Comparison of ENCODE assay signal across 8 mouse cellular contexts in genomic region chr2:25376589-25376988, GRCm38 (mm10). TPM values are rescaled to one million over a fixed set of nuclear protein-coding genes. Genes with fewer than 3 reads are reported as not detected.
DNase-seq lines count a peak whose midpoint lies in the region; ATAC-seq lines count a peak whose summit lies in the region.

No protein-coding gene starts in this region.

- no peak overlapping the region for H3K4me2 ChIP-seq in forebrain, embryonic 14.5 days (ENCODE audit: low read length)
- H3K4me2 ChIP-seq in midbrain, embryonic 14.5 days (ENCODE audit: low read length) = no peak overlapping the region

- no peak overlapping the region for H3K27ac ChIP-seq in forebrain, embryonic 14.5 days (ENCODE audit: low read depth, low read length)
- H3K27ac ChIP-seq in forebrain, embryonic 10.5 days = no peak overlapping the region
- H3K27ac ChIP-seq in midbrain, embryonic 14.5 days (replicated peaks; ENCODE audit: low read depth, low read length) = no peak overlapping the region
- H3K27ac ChIP-seq in midbrain, embryonic 10.5 days (replicated peaks) = no peak overlapping the region

- no peak overlapping the region for H3K9ac ChIP-seq in forebrain, embryonic 14.5 days (ENCODE audit: low read length)
- 0 out of 2 replicates have a peak overlapping the region, but pooled peaks have one; percentile 10 for H3K9ac ChIP-seq in midbrain, embryonic 14.5 days (replicated peaks; ENCODE audit: low read length)

- H3K4me3 ChIP-seq in forebrain, embryonic 14.5 days (ENCODE audit: low read depth, low read length) = no peak overlapping the region
- H3K4me3 ChIP-seq in forebrain, embryonic 10.5 days = no peak overlapping the region
- no peak overlapping the region for H3K4me3 ChIP-seq in midbrain, embryonic 14.5 days (replicated peaks; ENCODE audit: low read depth, low read length)
- no peak overlapping the region for H3K4me3 ChIP-seq in midbrain, embryonic 10.5 days

- H3K9me3 ChIP-seq in forebrain, embryonic 14.5 days (replicated peaks; ENCODE audit: control insufficient read depth, low read length) = no peaks in the 10 kb centered on the region
- no peaks in the 10 kb centered on the region for H3K9me3 ChIP-seq in forebrain, embryonic 10.5 days
- no peaks in the 10 kb centered on the region for H3K9me3 ChIP-seq in midbrain, embryonic 14.5 days (ENCODE audit: control insufficient read depth, low read length)
- no peaks in the 10 kb centered on the region for H3K9me3 ChIP-seq in midbrain, embryonic 10.5 days (replicated peaks)

- ATAC-seq in forebrain, embryonic 14.5 days = no peak
- ATAC-seq in midbrain, embryonic 14.5 days (ENCODE audit: low FRiP score, low TSS enrichment) = no peak

- no peaks in the 10 kb centered on the region for H3K27me3 ChIP-seq in forebrain, embryonic 14.5 days (replicated peaks; ENCODE audit: control insufficient read depth, insufficient read depth, low read length)
- no peaks in the 10 kb centered on the region for H3K27me3 ChIP-seq in forebrain, embryonic 10.5 days (ENCODE audit: poor library complexity, severe bottlenecking)
- H3K27me3 ChIP-seq in midbrain, embryonic 14.5 days (ENCODE audit: control insufficient read depth, insufficient read depth, low read length) = no peaks in the 10 kb centered on the region
- 0 out of 2 replicates have a peak, but pooled peaks cover 5% of the 10 kb centered on the region for H3K27me3 ChIP-seq in midbrain, embryonic 10.5 days (ENCODE audit: low read depth, poor library complexity, severe bottlenecking)

- WGBS in forebrain, embryonic 14.5 days = 67% methylated on average over 4 of the region's 4 CpGs
- WGBS in forebrain, embryonic 10.5 days = 60% methylated on average over 4 of the region's 4 CpGs
- 70% methylated on average over 4 of the region's 4 CpGs for WGBS in midbrain, embryonic 14.5 days
- WGBS in midbrain, embryonic 10.5 days = 64% methylated on average over 4 of the region's 4 CpGs

- H3K36me3 ChIP-seq in forebrain, embryonic 14.5 days (ENCODE audit: control insufficient read depth, insufficient read depth, low read length) = peaks cover 32% of the 10 kb centered on the region
- peaks cover 50% of the 10 kb centered on the region for H3K36me3 ChIP-seq in forebrain, embryonic 10.5 days (replicated peaks)
- no peaks in the 10 kb centered on the region for H3K36me3 ChIP-seq in midbrain, embryonic 14.5 days (ENCODE audit: control insufficient read depth, insufficient read depth, low read length)
- peaks cover 49% of the 10 kb centered on the region for H3K36me3 ChIP-seq in midbrain, embryonic 10.5 days

- intact Hi-C loops in heart, postnatal 10 days (cut with DNase I) = loop anchor here (2.0 to 5.0 kb wide), 3 partner anchors 24 to 50 kb away; no protein-coding TSS in a partner anchor

- peaks cover 10% of the 10 kb centered on the region for H3K4me1 ChIP-seq in forebrain, embryonic 14.5 days (ENCODE audit: control insufficient read depth, insufficient read depth, low read length)
- peaks cover 34% of the 10 kb centered on the region for H3K4me1 ChIP-seq in forebrain, embryonic 10.5 days
- peaks cover 16% of the 10 kb centered on the region; the same call in 1 of the 2 replicates for H3K4me1 ChIP-seq in midbrain, embryonic 14.5 days (ENCODE audit: control insufficient read depth, insufficient read depth, low read length)
- H3K4me1 ChIP-seq in midbrain, embryonic 10.5 days = peaks cover 30% of the 10 kb centered on the region

- DNase-seq in forebrain, embryonic 14.5 days (ENCODE audit: low spot score) = peak; percentile 71
- DNase-seq in forebrain, embryonic 10.5 days (ENCODE audit: extremely low spot score, low spot score) = no peak
- DNase-seq in midbrain, embryonic 14.5 days = peak; percentile 81
- DNase-seq in midbrain, embryonic 10.5 days (ENCODE audit: low spot score) = no peak
- peak; percentile 59 for DNase-seq in adrenal gland, postnatal 14 days
- peak; percentile 62 to 77 for DNase-seq in heart, postnatal 10 days
- peak; percentile 69 for DNase-seq in lung, postnatal 10 days
- no peak for DNase-seq in yolk sac, embryonic 10.5 days (ENCODE audit: low spot score)

RNA-seq across cellular contexts. Expression of gene Sapcd2, which starts 4.5 kb away (rescaled TPM):
- polyA plus RNA-seq in forebrain, embryonic 14.5 days (2014; fragmentation: Nextera tagmentation; extraction: Ambion mirVana) = 27.8 and 28.9 TPM in 2 replicates
- polyA plus RNA-seq in forebrain, embryonic 10.5 days (2016; fragmentation: Nextera tagmentation; extraction: Ambion mirVana) = 93.7 and 96.1 TPM in 2 replicates
- polyA plus RNA-seq in midbrain, embryonic 14.5 days (2014; fragmentation: Nextera tagmentation; extraction: Ambion mirVana) = 13.0 and 15.4 TPM in 2 replicates
- 73.4 and 86.4 TPM in 2 replicates for polyA plus RNA-seq in midbrain, embryonic 10.5 days (2016; fragmentation: Nextera tagmentation; extraction: Ambion mirVana)
- 3.4 and 3.5 TPM in 2 replicates for total RNA-seq in adrenal gland, postnatal 14 days (2021)
- 1 to 10 TPM; 2.8 to 4.7 TPM for total RNA-seq in heart, postnatal 10 days (2021)

RNA-seq across cellular contexts. Expression of gene Uap1l1, which starts 11.1 kb away (rescaled TPM):
- polyA plus RNA-seq in forebrain, embryonic 14.5 days (2014; fragmentation: Nextera tagmentation; extraction: Ambion mirVana) = 5.8 and 7.8 TPM in 2 replicates
- polyA plus RNA-seq in forebrain, embryonic 10.5 days (2016; fragmentation: Nextera tagmentation; extraction: Ambion mirVana) = 7.3 and 7.9 TPM in 2 replicates
- 2.6 and 5.3 TPM in 2 replicates for polyA plus RNA-seq in midbrain, embryonic 14.5 days (2014; fragmentation: Nextera tagmentation; extraction: Ambion mirVana)
- polyA plus RNA-seq in midbrain, embryonic 10.5 days (2016; fragmentation: Nextera tagmentation; extraction: Ambion mirVana) = 6.0 and 8.4 TPM in 2 replicates
- 8.7 and 11.8 TPM in 2 replicates for total RNA-seq in adrenal gland, postnatal 14 days (2021)
- 1 to 10 TPM; 7.1 to 9.4 TPM for total RNA-seq in heart, postnatal 10 days (2021)

RNA-seq across cellular contexts. Expression of gene Entpd2, which starts 19.1 kb away (rescaled TPM):
- polyA plus RNA-seq in forebrain, embryonic 14.5 days (2014; fragmentation: Nextera tagmentation; extraction: Ambion mirVana) = 1.9 and 2.5 TPM in 2 replicates
- 0.11 TPM in 1 of 2 replicates, not detected in the other for polyA plus RNA-seq in forebrain, embryonic 10.5 days (2016; fragmentation: Nextera tagmentation; extraction: Ambion mirVana)
- polyA plus RNA-seq in midbrain, embryonic 14.5 days (2014; fragmentation: Nextera tagmentation; extraction: Ambion mirVana) = 2.0 and 2.1 TPM in 2 replicates
- 0.26 TPM in 1 of 2 replicates, not detected in the other for polyA plus RNA-seq in midbrain, embryonic 10.5 days (2016; fragmentation: Nextera tagmentation; extraction: Ambion mirVana)
- 7.6 and 9.5 TPM in 2 replicates for total RNA-seq in adrenal gland, postnatal 14 days (2021)
- total RNA-seq in heart, postnatal 10 days (2021) = 10 to 100 TPM; 14.9 to 17.2 TPM

RNA-seq across cellular contexts. Expression of gene Dpp7, which starts 20.4 kb away (rescaled TPM):
- polyA plus RNA-seq in forebrain, embryonic 14.5 days (2014; fragmentation: Nextera tagmentation; extraction: Ambion mirVana) = 21.3 and 21.4 TPM in 2 replicates
- 17.6 and 21.8 TPM in 2 replicates for polyA plus RNA-seq in forebrain, embryonic 10.5 days (2016; fragmentation: Nextera tagmentation; extraction: Ambion mirVana)
- 19.2 and 19.8 TPM in 2 replicates for polyA plus RNA-seq in midbrain, embryonic 14.5 days (2014; fragmentation: Nextera tagmentation; extraction: Ambion mirVana)
- polyA plus RNA-seq in midbrain, embryonic 10.5 days (2016; fragmentation: Nextera tagmentation; extraction: Ambion mirVana) = 16.2 and 20.2 TPM in 2 replicates
- total RNA-seq in adrenal gland, postnatal 14 days (2021) = 19.9 and 20.8 TPM in 2 replicates
- total RNA-seq in heart, postnatal 10 days (2021) = 1 to 10 TPM; 3.6 to 3.8 TPM

RNA-seq across cellular contexts. Expression of gene Npdc1, which starts 22.6 kb away (rescaled TPM):
- 263 and 331 TPM in 2 replicates for polyA plus RNA-seq in forebrain, embryonic 14.5 days (2014; fragmentation: Nextera tagmentation; extraction: Ambion mirVana)
- polyA plus RNA-seq in forebrain, embryonic 10.5 days (2016; fragmentation: Nextera tagmentation; extraction: Ambion mirVana) = 53.4 and 62.2 TPM in 2 replicates
- 374 and 422 TPM in 2 replicates for polyA plus RNA-seq in midbrain, embryonic 14.5 days (2014; fragmentation: Nextera tagmentation; extraction: Ambion mirVana)
- polyA plus RNA-seq in midbrain, embryonic 10.5 days (2016; fragmentation: Nextera tagmentation; extraction: Ambion mirVana) = 80.6 and 125 TPM in 2 replicates
- total RNA-seq in adrenal gland, postnatal 14 days (2021) = 77.2 and 90.9 TPM in 2 replicates
- 10 to 100 TPM; 37.9 to 39.7 TPM for total RNA-seq in heart, postnatal 10 days (2021)

Comparison
In these comparisons a context has a peak if more than half of its experiments do, and no peak if none do; other contexts are left out.
1. DNase-seq: peak in forebrain, embryonic 14.5 days (single experiment), midbrain, embryonic 14.5 days (single experiment), adrenal gland, postnatal 14 days (single experiment), heart, postnatal 10 days (2 of 2) and lung, postnatal 10 days (single experiment); none in forebrain, embryonic 10.5 days (single experiment), midbrain, embryonic 10.5 days (single experiment) and yolk sac, embryonic 10.5 days (single experiment).